Mouse (Mus musculus) testis, adult 2 months (tissue): Measurements from ENCODE around the gene Dennd1b. TPM values are rescaled to one million over a fixed set of nuclear protein-coding genes. Genes with fewer than 3 reads are reported as not detected.

ENCODE experiments used
- H3K27ac ChIP-seq: fragments of 200-500 bp; 2 replicates; pipeline ENCODE4 v1.5.1; 2012; ENCODE audit warnings: low read depth, low read length; ENCODE audit not compliant: control insufficient read depth, insufficient read depth
- H3K27me3 ChIP-seq: fragments of 200-500 bp; 2 replicates; pipeline ENCODE4 v1.6.1; 2012; ENCODE audit warnings: mild to moderate bottlenecking, low read length, moderate library complexity; ENCODE audit not compliant: control insufficient read depth, insufficient read depth
- H3K36me3 ChIP-seq: fragments of 200-500 bp; 2 replicates; pipeline ENCODE4 v1.6.1; 2012; ENCODE audit warnings: mild to moderate bottlenecking, low read length; ENCODE audit not compliant: control insufficient read depth, insufficient read depth
- H3K4me1 ChIP-seq: fragments of 200-500 bp; 2 replicates; pipeline ENCODE4 v1.6.1; 2012; ENCODE audit warnings: low read length; ENCODE audit not compliant: control insufficient read depth, insufficient read depth
- H3K4me3 ChIP-seq: fragments of 200-500 bp; 2 replicates; pipeline ENCODE4 v1.5.1; 2012; ENCODE audit warnings: low read depth, mild to moderate bottlenecking, low read length, moderate library complexity, mixed read lengths; ENCODE audit not compliant: control insufficient read depth
- CTCF ChIP-seq: fragments of 200-500 bp; IDR thresholded peaks from 2 replicates; pipeline ENCODE4 v1.5.1; 2012; ENCODE audit warnings: low read depth, mild to moderate bottlenecking, inconsistent platforms, low read length, moderate library complexity; ENCODE audit not compliant: control insufficient read depth, insufficient read depth, insufficient replicate concordance
- POLR2A ChIP-seq: fragments of 200-500 bp; IDR thresholded peaks from 2 replicates; pipeline ENCODE4 v1.6.1; 2012; ENCODE audit warnings: low read depth, mild to moderate bottlenecking, inconsistent platforms, low read length, moderate library complexity; ENCODE audit not compliant: control insufficient read depth
- polyA plus RNA-seq: library from polyadenylated mRNA; depleted of rRNA; stranded (reverse); fragments of >200 nt; gene quantifications from 2 replicates; pipeline ENCODE4 v1.2.3, GENCODE M21; 2012

The Dennd1b gene
- polyA plus RNA-seq, 1 experiment, result 5.8 TPM

- no peaks in the 10 kb centered on the region for H3K36me3 ChIP-seq
- H3K4me3 ChIP-seq, result no peak overlapping the region
- H3K4me1 ChIP-seq, result no peaks in the 10 kb centered on the region
- H3K27me3 ChIP-seq, result no peaks in the 10 kb centered on the region
- TF ChIP-seq POLR2A (no peak), CTCF (no peak)
- H3K27ac ChIP-seq, result no peak overlapping the region
Observed at GRCm38 (mm10) chr1:139036768-139037507, 73.7 kb downstream of the Dennd1b start.

DNA sequence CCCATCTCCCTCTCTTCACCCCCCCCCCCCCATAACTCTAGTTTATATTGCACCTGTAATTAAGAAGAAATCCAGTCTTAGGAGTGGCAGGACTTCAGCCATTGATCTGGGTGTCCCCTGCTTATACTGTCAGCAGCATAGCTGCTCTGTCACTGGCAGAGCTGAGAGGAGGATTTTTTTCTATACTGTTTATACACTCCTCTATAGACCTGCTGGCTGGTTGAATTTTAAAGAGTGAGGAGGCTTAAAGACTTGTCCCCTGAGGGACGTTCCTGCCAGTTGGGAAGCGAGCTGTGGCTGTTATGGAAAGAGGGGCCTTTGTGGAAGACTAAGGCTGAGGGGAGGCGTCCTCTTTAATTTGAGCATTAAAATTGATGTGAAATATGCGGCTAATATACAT, 74.8 kb downstream of the Dennd1b start:
- H3K4me3 ChIP-seq, result no peak overlapping the region
- H3K4me1 ChIP-seq, result no peaks in the 10 kb centered on the region
- TF ChIP-seq POLR2A (no peak), CTCF (no peak)
- H3K27ac ChIP-seq, result no peak overlapping the region
- H3K36me3 ChIP-seq, result no peaks in the 10 kb centered on the region
- H3K27me3 ChIP-seq, result no peaks in the 10 kb centered on the region

- no peak overlapping the region for H3K4me3 ChIP-seq
- H3K27me3 ChIP-seq, result no peaks in the 10 kb centered on the region
- H3K4me1 ChIP-seq, result no peaks in the 10 kb centered on the region
- TF ChIP-seq CTCF, result no peak
- no peak for TF ChIP-seq POLR2A
- H3K27ac ChIP-seq, result no peak overlapping the region
- no peaks in the 10 kb centered on the region for H3K36me3 ChIP-seq
Observed at GRCm38 (mm10) chr1:139038620-139039019, 75.4 kb downstream of the Dennd1b start.

- Histone ChIP-seq H3K36me3 (no peaks in the 10 kb centered on the region), H3K4me1 (no peaks in the 10 kb centered on the region), H3K27ac (no peak overlapping the region), H3K27me3 (no peaks in the 10 kb centered on the region), H3K4me3 (no peak overlapping the region)
- TF ChIP-seq CTCF (no peak), POLR2A (no peak)
Observed at GRCm38 (mm10) chr1:139039529-139040230, 76.4 kb downstream of the Dennd1b start.

DNA sequence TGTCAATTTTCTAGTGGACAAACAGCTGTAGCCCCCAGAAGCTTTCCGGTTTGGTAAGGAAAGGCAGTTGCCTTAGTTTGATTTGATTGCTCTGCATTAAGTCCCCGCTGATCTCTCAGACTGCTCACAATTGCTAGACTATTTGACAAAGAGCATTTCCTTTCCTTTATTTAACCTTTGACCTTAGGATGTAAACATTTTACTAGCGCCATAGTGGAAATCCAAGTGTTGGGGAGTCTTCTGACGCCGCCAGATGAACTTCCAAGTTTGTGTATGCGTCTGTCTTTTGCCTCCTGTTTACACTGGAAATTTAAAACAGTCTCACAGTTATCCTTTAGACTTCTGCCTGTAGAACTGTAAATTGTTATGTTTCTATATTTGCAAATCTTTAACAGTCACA, 85.8 kb downstream of the Dennd1b start:
- no peak overlapping the region for H3K27ac ChIP-seq

DNA sequence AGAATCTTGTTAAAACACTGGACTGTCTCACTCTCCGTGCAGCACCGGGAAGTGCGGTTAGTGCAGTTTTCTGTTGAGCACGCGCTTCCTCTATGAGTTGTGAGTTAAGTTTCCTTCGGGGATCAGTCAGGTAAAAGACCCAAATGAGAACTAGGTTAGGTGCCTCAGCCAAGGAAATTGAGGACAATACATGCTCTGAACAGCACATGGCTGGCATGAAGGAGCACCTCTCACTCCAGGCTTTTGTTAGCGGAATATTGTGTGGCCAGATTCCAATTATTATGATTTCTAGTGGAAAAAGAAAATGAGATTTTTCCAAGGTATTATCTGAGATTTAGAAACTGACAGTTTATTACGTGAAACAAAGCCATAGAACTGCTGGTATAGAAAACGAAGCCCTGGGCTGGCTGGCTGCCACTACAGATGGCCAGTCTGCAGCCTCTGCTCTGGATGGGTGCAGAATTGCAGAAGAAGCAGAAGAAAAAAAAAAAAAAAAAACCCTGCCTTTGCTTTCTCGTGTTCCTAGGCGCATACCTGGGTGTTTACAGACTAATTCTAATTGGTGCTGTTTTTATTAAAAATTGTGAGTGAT, 86.7 kb downstream of the Dennd1b start:
- TF ChIP-seq POLR2A, result no peak
- TF ChIP-seq CTCF, result no peak
- Histone ChIP-seq H3K36me3 (no peaks in the 10 kb centered on the region), H3K27me3 (no peaks in the 10 kb centered on the region), H3K4me1 (no peaks in the 10 kb centered on the region), H3K4me3 (no peak overlapping the region), H3K27ac (no peak overlapping the region)

More for the DNA sequence above, 85.8 kb downstream of the Dennd1b start:
- Histone ChIP-seq H3K4me3 (no peak overlapping the region), H3K27me3 (no peaks in the 10 kb centered on the region), H3K4me1 (no peaks in the 10 kb centered on the region), H3K36me3 (no peaks in the 10 kb centered on the region)
- TF ChIP-seq CTCF (no peak), POLR2A (no peak)

- TF ChIP-seq POLR2A (no peak), CTCF (no peak)
- H3K27me3 ChIP-seq, result no peaks in the 10 kb centered on the region
- no peak overlapping the region for H3K4me3 ChIP-seq
- H3K4me1 ChIP-seq, result no peaks in the 10 kb centered on the region
- no peaks in the 10 kb centered on the region for H3K36me3 ChIP-seq
- no peak overlapping the region for H3K27ac ChIP-seq
Observed at GRCm38 (mm10) chr1:139053003-139053402, 89.8 kb downstream of the Dennd1b start.
